Mouse (Mus musculus): ENCODE results near the gene Mien1.

Gene Mien1

DNA sequence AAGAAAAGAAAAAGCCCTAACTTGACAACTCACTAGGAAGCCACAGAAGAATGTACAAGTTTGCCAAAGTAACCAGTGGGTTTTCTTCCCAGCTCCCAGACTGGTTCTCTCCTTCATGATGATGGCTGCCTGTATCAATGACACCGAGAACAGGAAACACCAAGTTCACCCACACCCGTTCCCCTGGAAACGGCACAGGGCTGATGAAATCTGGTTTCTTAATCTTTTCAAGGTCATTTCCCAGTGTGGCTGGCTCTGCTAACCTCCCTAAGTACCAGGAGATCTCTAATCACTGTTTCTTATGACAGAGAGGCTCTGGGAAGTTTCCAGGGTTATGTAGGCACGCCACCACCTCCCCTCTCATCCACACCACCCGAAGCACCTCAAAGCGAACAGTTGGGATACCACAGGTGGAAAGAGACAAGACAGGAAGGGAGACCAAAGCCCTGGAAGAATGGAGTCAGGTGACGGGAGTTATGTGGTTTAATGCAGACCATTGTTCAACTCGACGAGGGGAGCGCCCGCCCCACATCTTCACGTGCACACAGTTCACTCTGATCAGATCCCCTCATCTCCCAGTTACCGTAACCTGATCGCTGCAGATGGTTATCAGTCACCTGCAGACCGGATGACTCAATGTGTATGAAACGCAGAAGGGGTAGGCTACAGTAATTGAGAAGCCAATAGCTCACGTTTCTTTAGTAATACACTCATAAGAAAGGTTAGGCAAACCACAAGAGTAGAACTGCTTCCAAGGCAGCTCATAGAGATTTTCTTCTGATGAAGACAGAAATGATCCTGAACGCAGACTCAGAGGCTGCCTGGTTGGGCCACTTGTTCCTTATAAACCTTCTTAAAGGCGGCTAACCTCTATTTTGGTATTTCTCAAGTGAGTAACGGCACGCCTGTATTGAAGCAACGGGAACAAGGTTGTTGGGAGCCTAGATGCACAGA lies 31.2 kb upstream of the Mien1 start:
- no peak for TF ChIP-seq GATA4 (IDR thresholded peaks at IDR 0.05; ENCODE audit: insufficient replicate concordance, low read length)

GRCm38 (mm10) chr11:98464516-98464915 lies 25.7 kb upstream of the Mien1 start:
- no peak for TF ChIP-seq GATA4 (IDR thresholded peaks at IDR 0.05; ENCODE audit: insufficient replicate concordance, low read length)

GRCm38 (mm10) chr11:98463911-98464310 lies 25.1 kb upstream of the Mien1 start:
- no peak for TF ChIP-seq GATA4 (IDR thresholded peaks at IDR 0.05; ENCODE audit: insufficient replicate concordance, low read length)

DNA sequence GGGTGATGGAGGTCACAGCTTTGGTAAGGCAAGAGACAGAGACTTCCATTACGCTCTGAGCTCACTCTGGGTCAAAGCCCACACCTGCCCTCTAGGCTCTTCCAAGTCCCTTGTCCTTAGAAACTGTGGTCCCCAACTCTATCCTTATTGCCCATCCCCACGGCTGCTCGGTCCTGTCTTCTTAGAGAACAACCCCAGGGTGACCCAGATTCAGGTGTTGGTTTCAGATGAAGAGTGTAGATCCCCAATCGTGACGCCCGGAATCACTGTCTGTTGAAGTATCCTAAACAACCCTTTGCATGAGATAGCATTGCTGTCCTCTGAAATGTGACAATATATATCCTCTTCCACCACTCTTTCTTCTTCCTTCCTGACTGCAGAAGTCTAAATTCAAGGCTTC lies 23.5 kb upstream of the Mien1 start:
- no peak for TF ChIP-seq GATA4 (IDR thresholded peaks at IDR 0.05; ENCODE audit: insufficient replicate concordance, low read length)

GRCm38 (mm10) chr11:98461109-98461720 lies 22.4 kb upstream of the Mien1 start:
- TF ChIP-seq GATA4 (IDR thresholded peaks at IDR 0.05; ENCODE audit: insufficient replicate concordance, low read length) = no peak

GRCm38 (mm10) chr11:98459860-98460259 lies 21.1 kb upstream of the Mien1 start:
- no peak for TF ChIP-seq GATA4 (IDR thresholded peaks at IDR 0.05; ENCODE audit: insufficient replicate concordance, low read length)

GRCm38 (mm10) chr11:98459071-98459741 lies 20.4 kb upstream of the Mien1 start:
- no peak for TF ChIP-seq GATA4 (IDR thresholded peaks at IDR 0.05; ENCODE audit: insufficient replicate concordance, low read length)

DNA sequence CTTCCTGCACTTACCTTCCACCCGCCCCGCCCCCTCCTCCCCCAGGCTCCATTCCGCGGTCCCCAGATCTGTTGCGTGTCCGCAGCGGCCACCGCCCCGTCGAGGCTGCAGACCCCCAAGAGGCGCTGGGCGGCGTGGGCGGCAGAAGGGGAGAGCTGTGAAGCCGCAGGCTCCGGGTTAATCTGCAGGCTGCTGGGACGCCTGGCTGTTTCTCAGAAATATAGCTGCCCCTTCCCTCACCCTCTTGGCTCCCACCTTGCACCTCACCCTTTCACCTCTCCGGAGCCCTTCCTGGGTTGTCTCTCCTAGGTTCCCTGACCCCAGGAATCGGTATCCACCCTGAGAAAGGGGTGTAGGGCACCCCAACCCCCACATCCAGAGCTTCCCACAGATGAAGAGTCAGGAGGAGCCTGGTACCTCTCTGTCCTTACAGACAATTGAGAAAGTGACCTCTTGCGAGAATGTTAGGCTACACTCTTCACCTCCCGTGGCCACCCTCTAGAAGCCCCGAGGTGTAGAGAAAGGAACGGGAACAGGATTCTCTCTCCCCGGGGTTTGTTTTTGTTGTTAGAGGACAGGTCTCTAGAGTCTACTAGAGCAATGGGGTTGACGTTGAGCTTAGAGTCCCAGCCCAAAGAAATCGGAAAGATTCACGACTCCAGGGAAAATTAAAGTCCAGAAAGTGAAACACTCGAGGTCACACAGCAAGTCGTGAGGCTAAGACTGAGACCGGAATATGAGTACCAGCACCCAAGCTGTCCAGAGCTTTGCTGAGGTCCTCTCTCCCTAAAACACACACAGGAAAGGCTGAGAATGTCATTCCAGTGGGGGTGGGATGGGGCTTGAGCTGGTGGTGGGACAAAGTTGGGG lies 19.6 kb upstream of the Mien1 start:
- no peak for TF ChIP-seq GATA4 (IDR thresholded peaks at IDR 0.05; ENCODE audit: insufficient replicate concordance, low read length)

DNA sequence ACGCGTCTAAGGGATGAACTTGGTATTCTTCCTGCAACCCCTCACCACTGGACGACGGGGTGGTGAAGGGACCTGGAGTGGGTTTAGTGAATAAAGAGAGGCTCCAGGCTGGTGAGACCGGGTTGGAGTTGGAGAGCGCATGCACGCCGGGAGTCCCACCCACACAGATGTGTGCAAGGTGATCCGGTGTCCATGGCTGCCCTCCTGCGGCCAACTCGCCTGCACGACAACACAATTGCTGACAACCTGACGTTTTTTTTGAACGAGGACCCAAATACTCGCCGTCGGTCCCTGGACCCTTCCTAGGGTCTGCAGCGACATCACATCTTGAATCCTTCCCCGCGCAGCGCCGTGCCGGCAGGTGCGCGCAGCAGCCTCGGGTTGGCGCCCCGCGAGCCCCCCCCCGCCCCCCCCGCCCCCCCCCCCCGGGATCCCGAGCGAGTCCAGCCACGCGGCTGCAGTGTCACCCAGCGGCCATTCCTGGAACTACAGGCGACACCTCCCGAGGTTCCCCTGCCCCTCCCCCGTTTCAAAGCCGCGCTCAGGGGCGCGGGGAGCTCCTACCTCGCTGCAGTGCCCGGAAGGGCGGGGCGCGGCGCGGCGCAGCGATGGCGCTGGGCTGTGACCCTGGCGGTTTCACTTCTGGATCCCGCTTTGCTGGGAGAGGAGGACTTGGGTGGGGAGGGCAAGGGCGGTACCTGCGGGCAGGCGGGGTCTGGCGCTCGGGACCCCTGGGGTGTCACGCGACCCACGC lies 18.8 kb upstream of the Mien1 start:
- TF ChIP-seq GATA4 (IDR thresholded peaks at IDR 0.05; ENCODE audit: insufficient replicate concordance, low read length) = no peak

- no peak for TF ChIP-seq GATA4 (IDR thresholded peaks at IDR 0.05; ENCODE audit: insufficient replicate concordance, low read length)
These were observed 18.2 kb upstream of the Mien1 start for GRCm38 (mm10) chr11:98456945-98457344.

- TF ChIP-seq GATA4 (IDR thresholded peaks at IDR 0.05; ENCODE audit: insufficient replicate concordance, low read length) = no peak
These were observed 17.8 kb upstream of the Mien1 start for GRCm38 (mm10) chr11:98456545-98456944.

GRCm38 (mm10) chr11:98455484-98455883 lies 16.7 kb upstream of the Mien1 start:
- no peak for TF ChIP-seq GATA4 (IDR thresholded peaks at IDR 0.05; ENCODE audit: insufficient replicate concordance, low read length)

DNA sequence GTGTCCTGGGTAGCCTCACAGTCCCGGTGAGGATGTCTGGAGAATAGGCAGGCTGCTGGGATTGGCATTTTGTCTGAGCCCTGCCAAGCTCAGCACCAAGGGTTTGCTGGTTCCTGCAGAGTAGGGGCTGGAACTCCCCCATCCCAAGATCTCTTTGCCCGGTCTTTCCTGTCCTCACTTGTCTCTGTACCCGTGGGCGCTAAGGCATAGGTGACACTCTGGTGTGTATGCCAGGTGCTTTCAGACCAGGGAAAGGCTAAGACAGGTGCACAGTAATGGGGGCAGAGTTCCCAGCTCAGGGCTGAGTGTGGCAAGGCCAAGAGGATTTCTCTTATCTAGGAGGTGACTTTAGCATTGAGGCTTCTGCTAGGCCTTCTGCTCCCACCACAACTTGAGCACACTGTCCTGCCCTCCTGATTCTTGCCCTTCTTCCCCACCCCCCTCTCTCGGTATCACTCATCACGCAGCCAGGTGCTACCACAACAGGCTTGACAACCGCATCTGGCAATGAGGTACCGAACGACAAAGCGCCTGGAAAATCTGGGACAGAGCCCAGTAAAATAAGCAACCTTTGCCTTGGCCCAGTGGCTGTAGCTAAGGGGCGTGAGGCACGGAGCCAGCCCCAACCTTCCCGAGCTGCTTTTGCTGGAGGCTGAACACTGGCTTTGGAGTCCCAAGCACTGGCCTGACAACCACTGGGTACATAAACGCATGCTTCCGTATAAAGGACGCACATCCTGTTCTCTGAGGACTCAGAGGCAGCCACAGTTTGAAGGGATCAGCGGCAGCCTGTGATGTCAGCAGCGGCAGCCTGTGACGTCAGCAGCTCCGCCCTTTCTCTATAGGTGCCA lies 11.4 kb upstream of the Mien1 start:
- no peak for TF ChIP-seq GATA4 (IDR thresholded peaks at IDR 0.05; ENCODE audit: insufficient replicate concordance, low read length)
